Mouse (Mus musculus) forebrain, postnatal 0 days (tissue): ENCODE measurements at regions not wholly inside any gene's neighbourhood (a gene's known extent, or its start where the extent isn't known, plus 50 kb on each side); places are given as distances from the start of the nearest gene placed in this dataset.

Source experiments
- ATAC-seq: fragments of 200-750 bp; cut with Nextera tagmentation; 2 replicates; pipeline ENCODE4 v1.8.0; 2017; ENCODE audit warnings: mild to moderate bottlenecking, moderate library complexity
- DNase-seq: peaks from one replicate; pipeline ENCODE4 v3.0.0-alpha.2; 2015
- H3K27ac ChIP-seq: fragments of 300-500 bp; sonication (generic); 2 replicates; pipeline ENCODE4 v1.5.1; 2014; ENCODE audit warnings: low read depth, mild to moderate bottlenecking, antibody characterized with exemption, low read length, moderate library complexity, mixed read lengths
- H3K27me3 ChIP-seq: fragments of 300-500 bp; sonication (generic); 2 replicates; pipeline ENCODE4 v1.6.1; 2014; ENCODE audit warnings: mild to moderate bottlenecking, low read length, mixed read lengths; ENCODE audit not compliant: insufficient read depth
- H3K36me3 ChIP-seq: fragments of 300-500 bp; sonication (generic); 2 replicates; pipeline ENCODE4 v1.6.1; 2014; ENCODE audit warnings: mild to moderate bottlenecking, moderate library complexity; ENCODE audit not compliant: insufficient read depth
- H3K4me1 ChIP-seq: fragments of 300-500 bp; sonication (generic); 2 replicates; pipeline ENCODE4 v1.6.1; 2014; ENCODE audit warnings: antibody characterized with exemption; ENCODE audit not compliant: insufficient read depth
- H3K4me2 ChIP-seq: fragments of 300-500 bp; sonication (generic); 2 replicates; pipeline ENCODE4 v1.6.1; 2014; ENCODE audit warnings: low read depth, mild to moderate bottlenecking, moderate library complexity
- H3K4me3 ChIP-seq: fragments of 300-500 bp; sonication (generic); 2 replicates; pipeline ENCODE4 v1.5.1; 2014; ENCODE audit warnings: low read depth, low read length, mixed read lengths
- H3K9ac ChIP-seq: fragments of 300-500 bp; sonication (generic); 2 replicates; pipeline ENCODE4 v1.6.1; 2014; ENCODE audit warnings: mild to moderate bottlenecking
- H3K9me3 ChIP-seq: fragments of 300-500 bp; sonication (generic); 2 replicates; pipeline ENCODE4 v1.6.1; 2016; ENCODE audit warnings: low read length
- CTCF ChIP-seq: sonication (generic); IDR thresholded peaks from 2 replicates; pipeline ENCODE4 v1.5.1; 2016; ENCODE audit warnings: antibody characterized with exemption, control low read depth, low read depth
- WGBS: fragments of 180-500 bp; shearing (Covaris S2); extraction: QIAGEN DNeasy Blood & Tissue Kit; methylation state at CpG from one replicate; pipeline ENCODE4 v1.1.7; 2014; 5-methylcytosine and 5-hydroxymethylcytosine counted together

- H3K36me3 ChIP-seq = no peaks in the 10 kb centered on the region
- H3K4me3 ChIP-seq = no peak overlapping the region
- no peaks in the 10 kb centered on the region for H3K27me3 ChIP-seq
- 60% methylated on average over 6 of the region's 6 CpGs for WGBS
- no peak for DNase-seq
- H3K4me2 ChIP-seq = no peak overlapping the region
- no peak for TF ChIP-seq CTCF
- no peak overlapping the region for H3K27ac ChIP-seq
- H3K9ac ChIP-seq = no peak overlapping the region
- ATAC-seq = no peak
- H3K9me3 ChIP-seq = no peaks in the 10 kb centered on the region
- no peaks in the 10 kb centered on the region for H3K4me1 ChIP-seq
These were observed 129.8 kb downstream of the Sall1 start for GRCm38 (mm10) chr8:88914190-88914589.

GRCm38 (mm10) chr8:88906244-88906643, 137.7 kb downstream of the Sall1 start:
- peak; percentile 51 for TF ChIP-seq CTCF
- ATAC-seq = no peak
- no peak for DNase-seq
- Histone ChIP-seq H3K9ac (no peak overlapping the region), H3K27ac (no peak overlapping the region), H3K9me3 (no peaks in the 10 kb centered on the region), H3K4me3 (no peak overlapping the region), H3K36me3 (no peaks in the 10 kb centered on the region), H3K4me1 (no peaks in the 10 kb centered on the region), H3K27me3 (no peaks in the 10 kb centered on the region), H3K4me2 (no peak overlapping the region)
- WGBS = 85% methylated on average over 6 of the region's 6 CpGs

DNA sequence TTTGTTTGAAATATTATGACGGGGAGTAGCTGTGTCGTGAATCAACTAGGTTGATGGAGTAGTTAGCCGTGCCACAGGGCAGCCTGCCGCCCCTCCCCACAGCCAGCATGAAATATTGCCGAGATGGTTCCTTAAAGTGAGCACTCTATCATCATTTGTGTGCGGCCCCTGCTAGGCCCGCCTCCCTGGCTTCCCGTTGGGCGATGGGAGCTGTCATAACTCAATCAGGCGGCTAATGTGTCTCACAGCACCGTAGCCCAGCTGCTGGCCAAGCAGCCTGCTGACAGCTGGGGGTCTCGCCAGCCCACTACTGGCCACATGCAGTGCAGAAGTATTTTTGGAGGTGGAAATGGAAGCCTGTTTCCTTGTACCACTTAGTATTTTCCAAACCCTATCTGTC, 140.9 kb downstream of the Sall1 start:
- H3K36me3 ChIP-seq = no peaks in the 10 kb centered on the region
- TF ChIP-seq CTCF = no peak
- H3K4me2 ChIP-seq = no peak overlapping the region
- no peak overlapping the region for H3K9ac ChIP-seq
- ATAC-seq (no peak), DNase-seq (no peak)
- 81% methylated on average over 12 of the region's 12 CpGs for WGBS
- no peaks in the 10 kb centered on the region for H3K4me1 ChIP-seq
- H3K27ac ChIP-seq = no peak overlapping the region
- H3K9me3 ChIP-seq = no peaks in the 10 kb centered on the region
- no peaks in the 10 kb centered on the region for H3K27me3 ChIP-seq
- H3K4me3 ChIP-seq = no peak overlapping the region

DNA sequence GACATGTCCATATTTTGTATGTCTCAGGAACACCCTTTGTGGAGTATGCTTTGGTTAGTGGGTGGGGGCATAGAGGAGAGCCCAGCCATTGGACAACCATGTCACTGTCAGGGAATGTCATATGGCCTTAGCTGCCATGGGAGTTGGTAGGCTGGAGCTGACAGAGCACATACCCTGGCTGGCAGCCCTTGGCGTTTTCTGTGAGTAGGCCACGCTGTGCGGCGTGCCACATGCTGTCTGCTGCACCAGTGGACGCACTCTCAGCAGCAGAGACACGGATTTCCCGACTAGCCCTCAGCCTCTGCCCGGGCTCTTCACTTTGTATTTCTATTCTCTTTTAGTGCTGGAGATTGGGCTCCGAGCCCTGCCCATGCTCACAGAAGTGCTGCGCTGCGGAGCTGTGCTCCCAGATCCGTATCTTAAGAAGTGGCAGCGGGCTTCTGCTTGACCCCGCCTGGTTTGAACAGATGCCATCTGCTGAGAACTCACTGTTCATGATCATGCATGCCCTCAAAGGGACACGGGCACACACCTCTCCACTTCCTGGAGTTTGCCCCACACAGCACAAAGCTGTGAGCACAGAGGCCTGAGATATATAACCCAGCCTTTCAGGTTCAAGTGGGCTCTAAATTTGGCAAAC, 160.1 kb downstream of the Sall1 start:
- Histone ChIP-seq H3K9me3 (no peaks in the 10 kb centered on the region), H3K4me3 (no peak overlapping the region), H3K27me3 (no peaks in the 10 kb centered on the region), H3K36me3 (no peaks in the 10 kb centered on the region), H3K4me2 (no peak overlapping the region), H3K27ac (no peak overlapping the region), H3K4me1 (no peaks in the 10 kb centered on the region), H3K9ac (no peak overlapping the region)
- TF ChIP-seq CTCF = no peak
- ATAC-seq = no peak
- DNase-seq = no peak
- 75% methylated on average over 15 of the region's 15 CpGs for WGBS

- 83% methylated on average over 7 of the region's 7 CpGs for WGBS
- no peaks in the 10 kb centered on the region for H3K36me3 ChIP-seq
- DNase-seq = no peak
- no peaks in the 10 kb centered on the region for H3K27me3 ChIP-seq
- H3K4me3 ChIP-seq = no peak overlapping the region
- no peak for TF ChIP-seq CTCF
- H3K4me1 ChIP-seq = no peaks in the 10 kb centered on the region
- no peak for ATAC-seq
- H3K27ac ChIP-seq = no peak overlapping the region
- no peaks in the 10 kb centered on the region for H3K9me3 ChIP-seq
- H3K4me2 ChIP-seq = no peak overlapping the region
- H3K9ac ChIP-seq = no peak overlapping the region
These were observed 164.1 kb downstream of the Sall1 start for GRCm38 (mm10) chr8:88879857-88880256.

GRCm38 (mm10) chr8:88877921-88878320, 166.0 kb downstream of the Sall1 start:
- Histone ChIP-seq H3K4me2 (no peak overlapping the region), H3K36me3 (no peaks in the 10 kb centered on the region), H3K4me3 (no peak overlapping the region), H3K9me3 (no peaks in the 10 kb centered on the region), H3K9ac (no peak overlapping the region), H3K4me1 (no peaks in the 10 kb centered on the region), H3K27me3 (no peaks in the 10 kb centered on the region), H3K27ac (no peak overlapping the region)
- 58% methylated on average over 10 of the region's 10 CpGs for WGBS
- no peak for DNase-seq
- ATAC-seq = no peak; the same call in 1 of the 2 replicates
- TF ChIP-seq CTCF = no peak

DNA sequence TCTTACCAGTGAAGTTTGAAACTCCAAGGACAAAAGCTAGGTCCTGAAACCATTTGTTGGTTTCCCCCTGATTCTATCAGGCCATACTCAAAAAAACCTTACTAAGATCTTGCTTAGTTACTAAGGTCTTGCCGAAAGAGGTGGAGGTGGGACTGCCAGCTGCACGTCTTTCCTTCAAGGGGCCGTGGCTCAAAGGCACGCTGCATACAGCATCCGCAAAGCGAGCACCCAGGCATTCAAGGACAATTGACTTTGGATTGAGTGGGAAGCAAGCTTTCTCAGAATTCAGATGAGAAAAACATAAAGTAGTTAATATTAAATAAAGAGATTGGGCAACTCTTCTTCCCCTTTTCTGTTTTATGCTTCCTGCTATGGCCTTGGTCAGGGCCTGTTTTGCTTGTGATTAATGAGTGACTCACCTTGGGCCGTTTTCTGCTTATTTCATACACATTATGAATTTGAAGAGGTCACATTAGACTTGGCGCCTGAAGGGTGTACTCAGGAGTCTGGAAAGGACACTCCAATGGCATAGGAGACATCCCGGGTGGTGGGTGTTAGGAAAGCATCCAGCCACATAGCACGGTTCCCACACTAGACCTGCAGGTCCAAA, 166.1 kb downstream of the Cyld start:
- Histone ChIP-seq H3K4me1 (no peaks in the 10 kb centered on the region), H3K4me2 (no peak overlapping the region)
- 93% methylated on average over 10 of the region's 10 CpGs for WGBS

More for the DNA sequence above, 166.1 kb downstream of the Cyld start:
- ATAC-seq (no peak), DNase-seq (no peak)
- Histone ChIP-seq H3K9me3 (no peaks in the 10 kb centered on the region), H3K27me3 (no peaks in the 10 kb centered on the region), H3K9ac (no peak overlapping the region), H3K27ac (no peak overlapping the region), H3K36me3 (no peaks in the 10 kb centered on the region), H3K4me3 (no peak overlapping the region)
- no peak for TF ChIP-seq CTCF
